Mouse (Mus musculus): ENCODE results near the gene 1700074P13Rik.
"Not testable (repeated sequence)": the region's sequence is repeated elsewhere in the genome, so short reads cannot be mapped to it uniquely, and the experiment has no call there.

1700074P13Rik gene

DNA sequence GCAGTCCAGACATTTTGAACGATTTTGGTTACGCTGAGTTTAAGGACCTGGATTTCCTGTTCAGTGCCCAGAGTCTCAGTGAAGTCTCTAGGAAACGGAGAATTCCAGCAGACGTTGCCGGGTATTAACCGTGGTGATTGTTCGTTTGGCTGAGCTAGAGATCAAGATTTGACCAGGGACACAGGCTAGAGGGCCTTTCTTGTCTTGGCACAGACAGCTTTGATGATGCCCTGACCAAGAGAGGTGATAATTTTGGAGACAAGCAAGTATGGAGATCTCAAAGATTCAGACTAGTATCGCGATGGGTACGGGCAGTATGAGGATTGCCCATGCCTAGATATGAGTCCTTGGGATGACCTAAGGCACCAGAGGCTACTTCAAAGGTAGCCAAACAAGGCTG is at the start of gene 1700074P13Rik:
TSS of gene 1700074P13Rik (minus strand) at position 101 of the 400 bp plus-strand sequence.
- DNase-seq (ENCODE audit: low read depth, low spot score), result no peak

DNA sequence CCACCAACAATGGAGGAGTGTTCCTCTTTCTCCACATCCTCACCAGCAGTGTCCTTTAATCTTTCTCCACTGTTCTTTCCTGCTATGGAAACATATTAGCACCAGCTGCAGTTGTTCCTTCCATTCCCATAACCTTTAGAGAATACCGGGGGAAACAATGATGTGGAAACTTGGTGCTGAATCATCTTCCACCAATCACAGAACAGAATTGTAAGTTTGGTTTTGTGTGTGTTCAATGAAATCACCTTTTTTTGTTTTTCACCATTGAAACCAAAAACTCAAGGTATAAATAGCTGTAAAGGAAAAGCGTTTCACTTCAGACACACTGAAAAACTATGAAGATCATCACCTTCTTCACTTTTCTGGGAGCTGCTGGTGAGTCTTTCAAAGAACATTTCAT is 24.1 kb upstream of the 1700074P13Rik start, which contains the start of gene 1810009J06Rik:
TSS of gene 1810009J06Rik (plus strand) at position 301 of the 400 bp plus-strand sequence.
- DNase-seq (ENCODE audit: low read depth, low spot score), result not testable (repeated sequence)

DNA sequence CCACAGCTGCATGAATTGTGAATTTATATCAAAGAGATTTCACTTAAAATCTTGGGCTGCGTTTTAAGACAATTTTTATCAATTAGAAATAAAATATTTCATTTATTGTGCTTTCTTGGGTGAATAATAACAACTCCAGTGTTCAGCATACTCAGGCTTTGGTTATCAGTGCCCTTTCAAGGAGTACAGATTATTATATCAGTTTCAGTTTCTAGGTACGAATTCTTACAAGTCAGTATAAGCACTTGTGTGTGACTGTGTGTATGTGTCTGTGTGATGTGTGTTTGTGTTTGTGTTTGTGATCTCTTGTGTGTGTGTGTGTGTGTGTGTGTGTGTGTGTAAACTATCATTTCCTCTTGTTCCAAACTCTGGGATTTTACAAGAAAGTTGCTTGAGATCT is 13.4 kb upstream of the 1700074P13Rik start:
- DNase-seq (ENCODE audit: low read depth, low spot score), result no peak

DNA sequence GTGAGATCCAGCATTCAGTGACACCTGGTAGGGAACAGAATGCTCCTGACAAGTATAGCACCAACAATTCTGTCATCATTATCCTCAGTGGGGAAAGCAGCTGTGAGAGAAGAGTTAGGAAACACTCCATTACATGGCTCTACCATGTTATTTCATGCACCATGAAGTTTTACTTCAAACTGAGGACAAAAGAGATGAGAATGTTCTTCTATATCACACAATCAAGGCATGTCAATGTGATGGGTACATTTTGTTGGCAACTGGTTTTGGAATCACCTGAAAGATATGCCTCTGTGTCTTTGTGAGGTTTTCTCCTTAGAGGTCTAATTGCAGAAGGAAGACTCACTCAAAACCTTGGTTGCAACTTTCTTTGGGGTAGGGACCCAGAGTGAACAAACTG is 11.4 kb upstream of the 1700074P13Rik start, which contains the start of gene Gm4744:
TSS of gene Gm4744 (minus strand) at position 101 of the 400 bp plus-strand sequence.
- no peak for DNase-seq (ENCODE audit: low read depth, low spot score)

DNA sequence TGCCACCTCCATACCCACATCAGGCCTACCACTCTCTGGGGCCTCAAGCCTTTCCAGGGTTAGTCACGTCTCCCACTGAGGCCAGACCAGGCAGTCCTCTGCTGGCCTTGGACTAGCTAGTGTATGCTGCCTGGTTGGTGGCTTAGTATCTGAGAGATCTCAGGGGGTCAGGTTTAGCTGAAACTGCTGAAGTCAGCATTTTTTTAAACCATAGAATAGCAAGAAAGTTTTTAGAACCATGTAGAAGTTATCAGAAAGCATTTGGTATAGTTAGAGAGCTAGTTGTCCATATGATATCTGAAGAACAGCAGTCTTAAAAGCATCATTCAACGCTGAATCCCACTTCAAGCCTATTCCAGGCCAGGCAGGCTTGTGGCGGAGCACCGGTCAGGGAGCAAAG is 20.4 kb downstream of the 1700074P13Rik start:
- DNase-seq (ENCODE audit: low read depth, low spot score), result no peak

DNA sequence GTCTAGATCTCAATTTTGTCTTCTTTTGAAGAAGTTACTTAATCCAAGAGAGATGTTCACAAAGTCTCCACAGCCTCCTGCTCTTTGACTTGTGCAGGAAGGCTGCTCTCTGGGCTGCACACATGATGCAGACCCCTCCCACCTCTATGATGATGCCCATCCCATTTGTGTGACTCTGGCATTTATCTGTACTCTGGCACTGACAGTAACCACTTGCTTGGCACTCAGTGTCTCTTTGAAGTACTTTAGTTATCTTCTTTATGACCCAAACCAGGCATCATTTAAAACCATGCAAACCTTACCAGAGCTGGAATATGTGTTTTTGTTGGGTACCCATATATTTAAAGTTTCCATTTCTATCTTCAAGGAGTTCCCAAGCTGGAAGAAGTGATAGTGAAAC is 40.1 kb downstream of the 1700074P13Rik start, which contains the start of gene Prss58:
TSS of gene Prss58 (minus strand) at position 101 of the 400 bp plus-strand sequence.
- no peak for DNase-seq (ENCODE audit: low read depth, low spot score)

DNA sequence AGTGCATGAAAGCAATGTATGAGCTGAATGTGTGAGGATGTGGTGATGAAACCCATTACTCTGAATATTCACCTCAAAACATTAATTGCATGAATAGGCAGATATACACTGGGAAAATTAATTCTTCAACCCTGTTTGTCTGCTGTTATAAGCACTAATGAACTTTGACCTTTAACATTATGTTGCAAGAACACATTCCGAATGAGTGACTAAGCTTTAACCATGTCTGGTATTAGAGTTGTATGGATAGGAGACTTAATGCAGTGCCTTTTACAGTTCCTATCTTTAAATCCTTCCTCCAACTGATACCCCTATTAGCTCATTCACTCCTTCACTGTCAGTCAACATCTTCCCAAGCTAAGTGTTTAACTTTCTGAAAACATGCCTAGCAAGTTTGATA is 45.6 kb downstream of the 1700074P13Rik start:
- DNase-seq (ENCODE audit: low read depth, low spot score), result no peak

DNA sequence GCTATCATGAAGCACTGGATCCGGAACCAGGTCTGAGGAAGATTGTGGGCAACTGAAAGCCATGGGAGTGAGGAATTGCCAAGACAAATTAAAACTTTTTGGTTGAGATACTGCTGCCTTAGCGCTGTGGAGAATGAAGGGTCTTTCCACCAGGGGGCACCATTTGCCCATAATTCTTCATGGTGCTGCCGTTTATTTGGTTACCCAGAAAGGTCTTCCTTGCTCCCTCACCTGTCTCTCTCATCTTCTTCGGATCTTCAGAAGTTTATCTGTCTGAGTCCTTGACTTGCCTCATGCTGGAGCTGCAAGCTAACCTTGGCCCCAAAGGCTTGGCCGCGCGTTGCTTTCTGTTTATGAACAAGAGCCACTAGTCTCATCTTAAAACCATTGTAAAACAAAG is 46.8 kb downstream of the 1700074P13Rik start:
- no peak for DNase-seq (ENCODE audit: low read depth, low spot score)

DNA sequence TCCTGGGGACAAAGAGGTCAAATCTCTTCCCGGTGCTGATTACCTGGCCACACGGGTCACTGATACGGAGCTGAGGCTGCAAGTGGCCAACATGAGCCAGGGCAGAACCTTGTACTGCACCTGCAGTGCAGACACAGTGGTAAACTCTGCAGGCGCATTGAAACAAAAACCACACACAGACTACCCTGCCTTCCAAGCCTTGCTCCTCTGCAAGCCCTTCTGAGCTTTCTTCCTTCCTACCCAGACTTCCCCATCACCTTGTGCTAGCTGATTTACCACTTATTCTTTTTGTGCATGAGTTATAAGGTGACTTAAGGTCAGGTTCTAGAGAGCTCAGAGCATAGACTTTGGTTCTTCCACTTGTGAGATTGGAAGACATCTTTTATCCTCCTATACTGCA is 48.6 kb downstream of the 1700074P13Rik start:
- no peak for DNase-seq (ENCODE audit: low read depth, low spot score)

DNA sequence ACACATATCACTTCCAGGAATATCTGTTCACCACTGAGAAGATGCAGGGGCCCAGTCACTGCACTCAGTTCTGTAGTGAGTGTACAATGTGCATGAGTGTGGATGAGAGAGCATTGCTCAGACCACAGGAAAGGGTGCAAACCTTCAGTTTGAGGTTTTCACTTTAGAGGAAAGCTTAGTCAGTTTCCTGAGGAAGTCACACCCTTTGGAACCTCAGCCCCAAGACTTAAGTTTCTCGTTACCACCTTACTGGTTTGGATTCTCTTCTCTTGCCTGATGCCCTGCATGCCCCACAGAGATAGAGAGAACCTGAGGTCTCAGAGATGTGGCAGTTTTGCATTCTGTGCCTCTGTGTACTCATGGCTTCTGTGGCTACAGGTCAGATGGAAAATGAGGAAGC is 49.4 kb downstream of the 1700074P13Rik start:
- DNase-seq (ENCODE audit: low read depth, low spot score), result no peak

DNA sequence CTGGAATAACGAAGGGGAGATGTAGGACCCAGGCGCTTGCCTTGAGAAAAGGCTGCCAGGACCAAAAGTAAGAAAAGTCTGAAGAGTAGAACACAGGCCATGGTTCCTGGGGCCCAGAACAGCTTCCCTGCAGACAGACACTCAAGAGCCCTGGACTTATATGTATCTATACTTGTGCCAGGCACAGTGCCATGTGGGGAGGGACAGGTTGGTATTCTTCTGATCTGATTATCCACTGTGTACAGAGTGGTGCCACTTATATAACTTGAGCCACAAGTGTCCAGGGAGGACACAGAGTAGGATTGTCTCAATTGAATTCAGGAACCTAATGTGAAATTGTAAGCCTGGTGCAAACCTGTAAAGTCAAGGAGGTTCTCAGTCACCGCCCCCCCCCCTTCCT is 53.0 kb downstream of the 1700074P13Rik start, which contains the start of gene Moxd2:
TSS of gene Moxd2 (minus strand) at position 101 of the 400 bp plus-strand sequence.
- DNase-seq (ENCODE audit: low read depth, low spot score), result no peak

All from brain, embryonic 18.5 days (tissue).